Mouse (Mus musculus) midbrain, embryonic 12.5 days (tissue): ENCODE data around the gene Maml3. TPM values are rescaled to one million over a fixed set of nuclear protein-coding genes. Genes with fewer than 3 reads are reported as not detected.
A peak's percentile ranks its signal among the peaks of the same experiment; 100 is the strongest.

Experiments used
- ATAC-seq: fragments of 200-750 bp; cut with Nextera tagmentation; 2 replicates; pipeline ENCODE4 v1.8.0; 2017; ENCODE audit warnings: low read depth, moderate TSS enrichment, moderate library complexity; ENCODE audit not compliant: low FRiP score
- H3K27ac ChIP-seq: fragments of 300-500 bp; sonication (generic); replicated peaks from 2 replicates; pipeline ENCODE4 v1.5.1; 2016; ENCODE audit warnings: mild to moderate bottlenecking
- H3K27me3 ChIP-seq: fragments of 300-500 bp; sonication (generic); 2 replicates; pipeline ENCODE4 v1.6.1; 2016; ENCODE audit warnings: mild to moderate bottlenecking
- H3K36me3 ChIP-seq: fragments of 300-500 bp; sonication (generic); 2 replicates; pipeline ENCODE4 v1.6.1; 2016
- H3K4me1 ChIP-seq: fragments of 300-500 bp; sonication (generic); 2 replicates; pipeline ENCODE4 v1.6.1; 2016
- H3K4me2 ChIP-seq: fragments of 300-500 bp; sonication (generic); replicated peaks from 2 replicates; pipeline ENCODE4 v1.6.1; 2016; ENCODE audit warnings: mild to moderate bottlenecking, moderate library complexity
- H3K4me3 ChIP-seq: fragments of 300-500 bp; sonication (generic); 2 replicates; pipeline ENCODE4 v1.5.1; 2016; ENCODE audit warnings: mild to moderate bottlenecking
- H3K9ac ChIP-seq: fragments of 300-500 bp; sonication (generic); replicated peaks from 2 replicates; pipeline ENCODE4 v1.6.1; 2016; ENCODE audit warnings: mild to moderate bottlenecking, moderate library complexity
- H3K9me3 ChIP-seq: fragments of 300-500 bp; sonication (generic); 2 replicates; pipeline ENCODE4 v1.6.1; 2016; ENCODE audit warnings: mild to moderate bottlenecking
- WGBS: fragments of 180-500 bp; shearing (Covaris S2); methylation state at CpG from one replicate; pipeline ENCODE4 v1.1.7; 2016; 5-methylcytosine and 5-hydroxymethylcytosine counted together
- polyA plus RNA-seq: library from polyadenylated mRNA; unstranded; fragments of >200 nt; fragmentation: Nextera tagmentation; extraction: Ambion mirVana; gene quantifications from 2 replicates; pipeline ENCODE4 v1.2.1, GENCODE M21; 2016

Maml3 gene
- polyA plus RNA-seq, 1 experiment from 2014 or later = 8.2 TPM

- Histone ChIP-seq H3K36me3 (no peaks in the 10 kb centered on the region), H3K27me3 (no peaks in the 10 kb centered on the region), H3K27ac (no peak overlapping the region), H3K4me1 (peaks cover 4% of the 10 kb centered on the region; the same call in 1 of the 2 replicates), H3K9me3 (no peaks in the 10 kb centered on the region), H3K4me3 (no peak overlapping the region), H3K4me2 (no peak overlapping the region), H3K9ac (no peak overlapping the region)
- ATAC-seq = no peak
- 95% methylated on average over 5 of the region's 5 CpGs for WGBS
Observed at GRCm38 (mm10) chr3:51937176-51937575, 167.7 kb downstream of the Maml3 start.

GRCm38 (mm10) chr3:51934531-51935485 lies 170.1 kb downstream of the Maml3 start:
- H3K27ac ChIP-seq = no peak overlapping the region
- H3K4me2 ChIP-seq = no peak overlapping the region
- WGBS = 92% methylated on average over 13 of the region's 13 CpGs
- no peak for ATAC-seq
- no peaks in the 10 kb centered on the region for H3K36me3 ChIP-seq
- H3K4me3 ChIP-seq = no peak overlapping the region
- no peak overlapping the region for H3K9ac ChIP-seq
- H3K9me3 ChIP-seq = no peaks in the 10 kb centered on the region
- no peaks in the 10 kb centered on the region for H3K27me3 ChIP-seq
- H3K4me1 ChIP-seq = no peaks in the 10 kb centered on the region

GRCm38 (mm10) chr3:51928188-51928587 lies 176.7 kb downstream of the Maml3 start:
- Histone ChIP-seq H3K27me3 (no peaks in the 10 kb centered on the region), H3K36me3 (no peaks in the 10 kb centered on the region), H3K4me1 (peaks cover 40% of the 10 kb centered on the region), H3K27ac (no peak overlapping the region), H3K4me2 (no peak overlapping the region), H3K9me3 (no peaks in the 10 kb centered on the region), H3K4me3 (no peak overlapping the region), H3K9ac (no peak overlapping the region)
- no peak for ATAC-seq
- 89% methylated on average over 14 of the region's 14 CpGs for WGBS

GRCm38 (mm10) chr3:51927591-51927990 lies 177.3 kb downstream of the Maml3 start:
- Histone ChIP-seq H3K27ac (no peak overlapping the region), H3K4me1 (peaks cover 41% of the 10 kb centered on the region), H3K9ac (no peak overlapping the region), H3K9me3 (no peaks in the 10 kb centered on the region), H3K4me2 (no peak overlapping the region), H3K36me3 (no peaks in the 10 kb centered on the region), H3K4me3 (no peak overlapping the region), H3K27me3 (no peaks in the 10 kb centered on the region)
- 81% methylated on average over 7 of the region's 7 CpGs for WGBS
- ATAC-seq = no peak

- Histone ChIP-seq H3K27ac (no peak overlapping the region), H3K4me1 (peaks cover 41% of the 10 kb centered on the region), H3K9ac (no peak overlapping the region), H3K4me2 (no peak overlapping the region), H3K4me3 (no peak overlapping the region), H3K9me3 (no peaks in the 10 kb centered on the region), H3K36me3 (no peaks in the 10 kb centered on the region), H3K27me3 (no peaks in the 10 kb centered on the region)
- WGBS = 72% methylated on average over 6 of the region's 6 CpGs
- no peak for ATAC-seq
Observed at GRCm38 (mm10) chr3:51927043-51927442, 177.8 kb downstream of the Maml3 start.

- Histone ChIP-seq H3K27me3 (no peaks in the 10 kb centered on the region), H3K9ac (no peak overlapping the region), H3K4me3 (no peak overlapping the region), H3K27ac (no peak overlapping the region), H3K9me3 (no peaks in the 10 kb centered on the region), H3K4me1 (peaks cover 41% of the 10 kb centered on the region), H3K4me2 (no peak overlapping the region), H3K36me3 (no peaks in the 10 kb centered on the region)
- ATAC-seq = no peak
- WGBS = 78% methylated on average over 2 of the region's 2 CpGs
Observed at GRCm38 (mm10) chr3:51925758-51926157, 179.1 kb downstream of the Maml3 start.

GRCm38 (mm10) chr3:51924636-51925035 lies 180.2 kb downstream of the Maml3 start:
- Histone ChIP-seq H3K27ac (no peak overlapping the region; the same call in 1 of the 2 replicates), H3K27me3 (no peaks in the 10 kb centered on the region), H3K36me3 (no peaks in the 10 kb centered on the region), H3K9ac (no peak overlapping the region), H3K9me3 (peaks cover 5% of the 10 kb centered on the region; the same call in 1 of the 2 replicates), H3K4me3 (no peak overlapping the region), H3K4me1 (peaks cover 41% of the 10 kb centered on the region), H3K4me2 (no peak overlapping the region)
- ATAC-seq = no peak
- WGBS = 84% methylated on average over 5 of the region's 5 CpGs

GRCm38 (mm10) chr3:51923800-51924199 lies 181.1 kb downstream of the Maml3 start:
- peaks cover 41% of the 10 kb centered on the region for H3K4me1 ChIP-seq
- no peaks in the 10 kb centered on the region for H3K36me3 ChIP-seq
- no peak overlapping the region for H3K27ac ChIP-seq
- H3K9me3 ChIP-seq = peaks cover 5% of the 10 kb centered on the region; the same call in 1 of the 2 replicates
- 76% methylated on average over 6 of the region's 6 CpGs for WGBS
- H3K4me2 ChIP-seq = no peak overlapping the region
- H3K27me3 ChIP-seq = no peaks in the 10 kb centered on the region
- H3K4me3 ChIP-seq = no peak overlapping the region
- no peak for ATAC-seq
- no peak overlapping the region for H3K9ac ChIP-seq

GRCm38 (mm10) chr3:51916902-51917301 lies 188.0 kb downstream of the Maml3 start:
- H3K4me1 ChIP-seq = peaks cover 21% of the 10 kb centered on the region
- no peak overlapping the region for H3K9ac ChIP-seq
- no peak overlapping the region for H3K27ac ChIP-seq
- H3K4me2 ChIP-seq = no peak overlapping the region
- no peaks in the 10 kb centered on the region for H3K36me3 ChIP-seq
- ATAC-seq = 0 out of 2 replicates have a peak, but pooled peaks have one; percentile 16
- 89% methylated on average over 4 of the region's 4 CpGs for WGBS
- no peak overlapping the region for H3K4me3 ChIP-seq
- peaks cover 5% of the 10 kb centered on the region; the same call in 1 of the 2 replicates for H3K9me3 ChIP-seq
- H3K27me3 ChIP-seq = no peaks in the 10 kb centered on the region

GRCm38 (mm10) chr3:51916060-51916870 lies 188.6 kb downstream of the Maml3 start:
- H3K27ac ChIP-seq = no peak overlapping the region
- H3K4me1 ChIP-seq = peaks cover 21% of the 10 kb centered on the region
- no peaks in the 10 kb centered on the region for H3K36me3 ChIP-seq
- H3K9me3 ChIP-seq = peaks cover 5% of the 10 kb centered on the region; the same call in 1 of the 2 replicates
- 38% methylated on average over 10 of the region's 10 CpGs for WGBS
- no peak overlapping the region for H3K9ac ChIP-seq
- H3K4me2 ChIP-seq = no peak overlapping the region
- H3K4me3 ChIP-seq = no peak overlapping the region
- no peak for ATAC-seq
- no peaks in the 10 kb centered on the region for H3K27me3 ChIP-seq

- Histone ChIP-seq H3K36me3 (no peaks in the 10 kb centered on the region), H3K27ac (no peak overlapping the region), H3K4me1 (peaks cover 21% of the 10 kb centered on the region)
Observed at GRCm38 (mm10) chr3:51915415-51915814, 189.5 kb downstream of the Maml3 start.

GRCm38 (mm10) chr3:51914900-51915299 lies 190.0 kb downstream of the Maml3 start:
- H3K9ac ChIP-seq = no peak overlapping the region
- no peak overlapping the region for H3K4me2 ChIP-seq
- no peak overlapping the region for H3K27ac ChIP-seq
- H3K36me3 ChIP-seq = no peaks in the 10 kb centered on the region
- ATAC-seq = no peak
- H3K4me3 ChIP-seq = no peak overlapping the region
- peaks cover 3% of the 10 kb centered on the region; the same call in 1 of the 2 replicates for H3K27me3 ChIP-seq
- 92% methylated on average over 4 of the region's 4 CpGs for WGBS
- no peaks in the 10 kb centered on the region for H3K9me3 ChIP-seq
- H3K4me1 ChIP-seq = peaks cover 21% of the 10 kb centered on the region

More at GRCm38 (mm10) chr3:51915415-51915814, 189.5 kb downstream of the Maml3 start:
- Histone ChIP-seq H3K27me3 (0 out of 2 replicates have a peak, but pooled peaks cover 3% of the 10 kb centered on the region), H3K4me3 (no peak overlapping the region), H3K9me3 (peaks cover 5% of the 10 kb centered on the region; the same call in 1 of the 2 replicates), H3K9ac (no peak overlapping the region), H3K4me2 (no peak overlapping the region)
- 83% methylated on average over 1 of the region's 1 CpGs for WGBS
- ATAC-seq = no peak
